Mouse (Mus musculus): ENCODE data around the gene Eif3g. TPM values are rescaled to one million over a fixed set of nuclear protein-coding genes. Genes with fewer than 3 reads are reported as not detected.

Eif3g gene
- polyA plus RNA-seq, 1 experiment from 2014 or later, result 252 TPM

GRCm38 (mm10) chr9:20886563-20886962 lies 11.9 kb downstream of the Eif3g start:
- Histone ChIP-seq H3K4me1 (replicated peaks) (peaks cover 21% of the 10 kb centered on the region), H3K27ac (no peak overlapping the region), H3K27me3 (no peaks in the 10 kb centered on the region), H3K36me3 (peaks cover 23% of the 10 kb centered on the region), H3K9ac (no peak overlapping the region), H3K4me3 (no peak overlapping the region), H3K9me3 (no peaks in the 10 kb centered on the region), H3K4me2 (no peak overlapping the region)
- WGBS, result 95% methylated on average over 2 of the region's 2 CpGs
- ATAC-seq (ENCODE audit: low FRiP score), result no peak

DNA sequence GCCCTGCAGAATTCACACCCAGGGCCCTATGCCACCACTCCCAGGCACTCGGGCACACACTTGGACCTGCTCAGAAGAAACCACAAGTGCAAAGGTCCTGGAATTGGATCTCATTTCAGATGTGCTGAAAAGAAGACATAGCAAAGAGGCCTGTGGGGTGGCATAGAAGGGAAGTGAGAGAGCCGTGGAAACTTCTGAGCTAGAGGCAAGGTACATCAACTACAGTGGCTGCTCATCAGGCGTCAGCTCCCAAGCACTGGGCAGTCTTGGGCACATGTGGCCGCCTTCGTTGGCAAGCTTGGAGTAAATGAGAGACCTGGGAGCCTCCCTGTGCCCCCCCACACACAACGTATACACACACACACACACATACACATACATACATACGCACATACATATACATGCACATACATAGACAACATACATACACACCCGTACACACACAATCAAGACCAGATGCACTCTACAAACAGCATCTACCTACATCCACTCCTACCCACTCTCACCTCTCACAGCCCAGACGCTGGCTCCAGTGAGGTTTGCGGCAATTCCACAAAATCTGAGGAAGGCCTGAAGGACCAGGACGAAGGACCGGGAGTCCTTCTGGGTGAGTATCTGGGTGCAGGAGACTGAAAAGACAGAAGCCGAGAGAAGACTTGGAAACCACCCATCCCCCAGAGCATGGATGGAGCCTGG lies 19.2 kb downstream of the Eif3g start, which contains the start of gene Angptl6:
Gene Angptl6 (minus strand): TSS at position 631 of the 696 bp plus-strand sequence.
- WGBS, result 94% methylated on average over 13 of the region's 13 CpGs
- no peak for ATAC-seq (ENCODE audit: low FRiP score)
- Histone ChIP-seq H3K36me3 (no peaks in the 10 kb centered on the region), H3K27me3 (0 out of 2 replicates have a peak, but pooled peaks cover 4% of the 10 kb centered on the region), H3K4me2 (peak within 1 kb of the TSS; percentile 66), H3K9ac (peak within 1 kb of the TSS; percentile 74), H3K9me3 (no peaks in the 10 kb centered on the region), H3K27ac (peak within 1 kb of the TSS; percentile 96), H3K4me3 (peak within 1 kb of the TSS; percentile 44), H3K4me1 (replicated peaks) (peaks cover 13% of the 10 kb centered on the region; the same call in 1 of the 2 replicates)

DNA sequence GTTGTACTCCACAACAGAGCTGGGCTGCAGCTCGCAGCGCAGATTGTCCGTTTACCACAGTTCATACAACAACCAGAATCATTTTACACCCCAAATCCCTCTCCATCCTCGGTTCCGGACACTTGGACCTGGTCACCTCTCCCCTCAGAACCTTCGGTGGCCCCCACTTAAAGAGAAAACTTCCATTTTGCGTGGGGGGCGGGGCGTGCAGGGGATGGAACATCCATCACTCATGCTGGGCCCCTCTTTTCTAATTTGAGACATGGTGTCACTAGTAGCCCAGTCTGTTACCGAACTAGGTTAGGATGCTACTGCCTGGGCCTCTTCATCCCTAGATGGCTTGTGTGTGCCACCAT lies 19.7 kb downstream of the Eif3g start:
- Histone ChIP-seq H3K36me3 (no peaks in the 10 kb centered on the region), H3K9me3 (no peaks in the 10 kb centered on the region), H3K4me1 (replicated peaks) (peaks cover 13% of the 10 kb centered on the region; the same call in 1 of the 2 replicates), H3K27ac (peak overlapping the region; percentile 96), H3K4me3 (peak overlapping the region; percentile 44), H3K9ac (peak overlapping the region; percentile 74), H3K27me3 (0 out of 2 replicates have a peak, but pooled peaks cover 4% of the 10 kb centered on the region), H3K4me2 (peak overlapping the region; percentile 66)
- WGBS, result 25% methylated on average over 10 of the region's 10 CpGs
- ATAC-seq (ENCODE audit: low FRiP score), result peak; percentile 11; the same call in 1 of the 2 replicates

GRCm38 (mm10) chr9:20878041-20878709 lies 20.2 kb downstream of the Eif3g start:
- Histone ChIP-seq H3K27me3 (0 out of 2 replicates have a peak, but pooled peaks cover 4% of the 10 kb centered on the region), H3K27ac (peak overlapping the region; percentile 96), H3K9me3 (no peaks in the 10 kb centered on the region), H3K4me2 (peak overlapping the region; percentile 66), H3K4me1 (replicated peaks) (peaks cover 13% of the 10 kb centered on the region; the same call in 1 of the 2 replicates), H3K9ac (peak overlapping the region; percentile 74), H3K36me3 (no peaks in the 10 kb centered on the region), H3K4me3 (peak overlapping the region; percentile 44)
- ATAC-seq (ENCODE audit: low FRiP score), result peak; percentile 95
- WGBS, result under 1% methylated on average over 69 of the region's 69 CpGs

GRCm38 (mm10) chr9:20877118-20878040 lies 21.0 kb downstream of the Eif3g start:
- Histone ChIP-seq H3K36me3 (no peaks in the 10 kb centered on the region), H3K9ac (peak overlapping the region; percentile 74), H3K4me1 (replicated peaks) (peaks cover 13% of the 10 kb centered on the region; the same call in 1 of the 2 replicates), H3K9me3 (no peaks in the 10 kb centered on the region), H3K27me3 (0 out of 2 replicates have a peak, but pooled peaks cover 11% of the 10 kb centered on the region), H3K4me3 (peak overlapping the region; percentile 44), H3K27ac (peak overlapping the region; percentile 96), H3K4me2 (peak overlapping the region; percentile 66)
- 39% methylated on average over 14 of the region's 14 CpGs for WGBS
- no peak; the same call in 1 of the 2 replicates for ATAC-seq (ENCODE audit: low FRiP score)

DNA sequence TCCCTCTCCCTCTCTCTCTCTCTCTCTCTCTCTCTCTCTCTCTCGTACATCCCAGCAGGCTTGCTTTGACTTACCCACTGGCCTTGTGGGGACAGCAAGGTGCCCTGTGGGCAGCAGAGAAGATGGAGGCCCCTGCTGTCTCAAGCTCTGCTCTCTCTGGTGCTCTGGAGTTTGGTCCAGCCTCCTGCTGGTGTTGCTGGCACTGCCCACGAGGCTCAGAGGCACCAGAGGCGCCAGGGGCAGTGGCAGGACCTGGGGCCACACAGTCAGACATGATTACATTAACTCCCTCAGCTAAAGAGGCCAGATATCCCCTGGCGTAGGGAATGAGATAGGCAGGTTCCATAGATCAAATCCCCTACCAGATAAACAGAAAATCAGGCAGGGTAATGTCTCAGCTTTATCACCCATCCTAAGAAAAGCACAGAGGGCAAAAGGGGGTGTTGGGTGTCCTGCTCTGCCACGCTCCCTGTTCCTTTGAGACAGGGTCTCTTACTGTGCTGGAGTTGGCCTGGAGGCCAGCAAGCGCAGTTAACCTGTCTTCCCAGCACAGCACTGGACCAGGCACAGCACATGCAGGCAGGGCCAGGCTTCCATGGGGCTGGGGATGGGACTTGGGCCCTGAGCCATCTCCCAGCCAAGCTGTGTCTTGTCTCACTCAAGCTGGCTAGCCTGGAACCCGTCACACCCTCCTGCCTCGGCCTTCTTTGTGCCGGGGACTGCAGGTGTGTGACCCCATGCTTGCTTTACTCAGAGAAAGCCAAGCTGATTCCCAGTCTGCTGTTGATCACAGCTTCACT lies 21.9 kb downstream of the Eif3g start:
- H3K27me3 ChIP-seq, result peaks cover 13% of the 10 kb centered on the region; the same call in 1 of the 2 replicates
- WGBS, result 77% methylated on average over 9 of the region's 9 CpGs
- peak overlapping the region; percentile 49; the same call in 1 of the 2 replicates for H3K9ac ChIP-seq
- H3K4me2 ChIP-seq, result no peak overlapping the region
- ATAC-seq (ENCODE audit: low FRiP score), result no peak
- H3K4me3 ChIP-seq, result no peak overlapping the region
- peaks cover 13% of the 10 kb centered on the region; the same call in 1 of the 2 replicates for H3K4me1 ChIP-seq (replicated peaks)
- H3K27ac ChIP-seq, result no peak overlapping the region
- H3K9me3 ChIP-seq, result no peaks in the 10 kb centered on the region
- no peaks in the 10 kb centered on the region for H3K36me3 ChIP-seq

GRCm38 (mm10) chr9:20875021-20875790 lies 23.2 kb downstream of the Eif3g start:
- Histone ChIP-seq H3K27me3 (peaks cover 26% of the 10 kb centered on the region), H3K9me3 (no peaks in the 10 kb centered on the region), H3K4me1 (replicated peaks) (peaks cover 13% of the 10 kb centered on the region; the same call in 1 of the 2 replicates), H3K4me3 (no peak overlapping the region), H3K27ac (no peak overlapping the region), H3K9ac (peak overlapping the region; percentile 55), H3K4me2 (no peak overlapping the region), H3K36me3 (no peaks in the 10 kb centered on the region)
- 68% methylated on average over 23 of the region's 23 CpGs for WGBS
- no peak for ATAC-seq (ENCODE audit: low FRiP score)

GRCm38 (mm10) chr9:20873521-20873920 lies 24.9 kb downstream of the Eif3g start:
- ATAC-seq (ENCODE audit: low FRiP score), result no peak
- Histone ChIP-seq H3K4me3 (no peak overlapping the region), H3K27ac (no peak overlapping the region), H3K9ac (no peak overlapping the region), H3K36me3 (no peaks in the 10 kb centered on the region), H3K4me1 (replicated peaks) (peaks cover 12% of the 10 kb centered on the region), H3K9me3 (no peaks in the 10 kb centered on the region), H3K4me2 (no peak overlapping the region), H3K27me3 (peaks cover 43% of the 10 kb centered on the region)
- 87% methylated on average over 12 of the region's 12 CpGs for WGBS

GRCm38 (mm10) chr9:20872991-20873390 lies 25.4 kb downstream of the Eif3g start:
- Histone ChIP-seq H3K9me3 (no peaks in the 10 kb centered on the region), H3K4me2 (no peak overlapping the region), H3K4me1 (replicated peaks) (peaks cover 14% of the 10 kb centered on the region), H3K27ac (no peak overlapping the region), H3K27me3 (peaks cover 47% of the 10 kb centered on the region), H3K36me3 (no peaks in the 10 kb centered on the region), H3K4me3 (no peak overlapping the region), H3K9ac (no peak overlapping the region)
- ATAC-seq (ENCODE audit: low FRiP score), result no peak
- WGBS, result 90% methylated on average over 10 of the region's 10 CpGs

DNA sequence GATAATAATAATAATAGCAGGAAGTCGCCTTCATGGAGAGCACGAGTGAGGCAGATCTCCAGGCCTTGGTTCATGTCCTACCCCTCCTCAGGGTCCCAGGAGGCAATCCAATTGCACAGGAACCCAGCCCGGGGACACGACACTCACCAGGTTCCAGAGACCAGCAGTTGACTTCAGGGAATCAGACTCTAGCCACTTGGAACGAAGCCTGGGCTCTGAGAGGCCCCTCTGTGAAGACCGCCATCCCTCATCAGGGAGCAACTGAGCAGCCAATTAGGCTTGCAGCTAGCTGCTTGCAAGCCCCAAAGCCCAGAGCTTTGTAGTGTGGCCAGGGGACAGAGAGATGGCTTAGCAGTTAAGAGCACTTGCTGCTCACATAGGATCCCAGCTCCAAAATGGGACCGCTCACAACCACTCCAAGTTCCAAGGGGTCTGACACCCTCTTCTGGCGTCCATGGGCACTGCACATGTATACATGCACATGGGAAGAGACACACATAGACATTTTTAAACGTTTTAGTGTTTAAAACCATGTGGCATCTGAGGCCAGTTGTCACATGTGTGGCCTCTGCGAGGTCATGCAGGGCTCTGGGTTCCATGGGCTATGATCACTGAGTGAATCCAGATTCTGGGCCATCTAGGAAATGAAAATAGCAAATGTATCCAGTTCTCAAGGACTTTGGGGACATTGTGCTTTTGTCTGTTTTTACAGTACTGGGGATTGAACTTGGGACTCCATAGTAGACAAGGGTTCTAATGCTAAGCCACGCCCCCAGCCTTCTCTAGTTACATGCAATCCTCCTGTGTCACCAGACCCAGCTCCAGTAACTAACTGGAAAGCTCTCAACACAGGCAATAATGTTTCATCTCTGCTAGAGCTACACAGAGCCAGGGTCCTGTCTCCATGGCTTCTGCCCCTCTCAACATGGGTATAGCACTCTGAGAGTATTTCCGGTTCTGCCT lies 27.9 kb downstream of the Eif3g start:
- H3K9me3 ChIP-seq, result no peaks in the 10 kb centered on the region
- WGBS, result 79% methylated on average over 12 of the region's 12 CpGs
- H3K4me1 ChIP-seq (replicated peaks), result peaks cover 6% of the 10 kb centered on the region
- H3K4me2 ChIP-seq, result no peak overlapping the region
- no peaks in the 10 kb centered on the region for H3K36me3 ChIP-seq
- no peak overlapping the region for H3K27ac ChIP-seq
- no peak for ATAC-seq (ENCODE audit: low FRiP score)
- peaks cover 61% of the 10 kb centered on the region for H3K27me3 ChIP-seq
- no peak overlapping the region for H3K9ac ChIP-seq
- no peak overlapping the region for H3K4me3 ChIP-seq

All from hindbrain, embryonic 13.5 days (tissue).